Mouse (Mus musculus) c-Kit-negative CD71-positive TER-119-positive erythroid progenitor cells, embryonic 14.5 days (primary cell): Measurements from ENCODE around the gene Slfn4.
A peak's percentile ranks its signal among the peaks of the same experiment; 100 is the strongest.
"Not testable (repeated sequence)": the region's sequence is repeated elsewhere in the genome, so short reads cannot be mapped to it uniquely, and the experiment has no call there.

Experiments used
- DNase-seq: peaks from one replicate; pipeline ENCODE4 v3.0.0-alpha.2; 2013; ENCODE audit warnings: low read depth, low spot score

The Slfn4 gene

GRCm38 (mm10) chr11:83174948-83175539 is at the start of gene Slfn4:
Gene Slfn4, plus strand, starts transcription at chr11:83175186.
- no peak for DNase-seq

- DNase-seq, result not testable (repeated sequence)
These were observed 49.4 kb upstream of the Slfn4 start for GRCm38 (mm10) chr11:83125633-83126032.

- DNase-seq, result not testable (repeated sequence)
These were observed 37.7 kb upstream of the Slfn4 start for GRCm38 (mm10) chr11:83137253-83137652.

GRCm38 (mm10) chr11:83148939-83149338 is 26.0 kb upstream of the Slfn4 start:
- not testable (repeated sequence) for DNase-seq

GRCm38 (mm10) chr11:83191134-83191893 is 16.3 kb downstream of the Slfn4 start, which contains the start of gene Slfn3:
Gene Slfn3, plus strand, starts transcription at chr11:83191330.
- DNase-seq, result no peak

- peak; percentile 37 for DNase-seq
These were observed 17.0 kb downstream of the Slfn4 start for GRCm38 (mm10) chr11:83192001-83192400.

- DNase-seq, result no peak
These were observed 30.0 kb downstream of the Slfn4 start for GRCm38 (mm10) chr11:83205002-83205401.

GRCm38 (mm10) chr11:83216119-83216518 is 41.1 kb downstream of the Slfn4 start:
- DNase-seq, result no peak

GRCm38 (mm10) chr11:83221328-83221877 is 46.4 kb downstream of the Slfn4 start:
- DNase-seq, result no peak

- DNase-seq, result peak; percentile 57
These were observed 48.4 kb downstream of the Slfn4 start for GRCm38 (mm10) chr11:83223367-83223766.

GRCm38 (mm10) chr11:83223793-83224192 is 48.8 kb downstream of the Slfn4 start:
- not testable (repeated sequence) for DNase-seq

- DNase-seq, result peak; percentile 65
These were observed 49.2 kb downstream of the Slfn4 start for GRCm38 (mm10) chr11:83224217-83224616.

- no peak for DNase-seq
These were observed 49.8 kb downstream of the Slfn4 start for GRCm38 (mm10) chr11:83224750-83225149.

- DNase-seq, result no peak
These were observed 50.5 kb downstream of the Slfn4 start for GRCm38 (mm10) chr11:83225371-83225960.

GRCm38 (mm10) chr11:83227926-83228723 is 53.1 kb downstream of the Slfn4 start:
- no peak for DNase-seq

- no peak for DNase-seq
These were observed 56.0 kb downstream of the Slfn4 start for GRCm38 (mm10) chr11:83230966-83231365.

- DNase-seq, result not testable (repeated sequence)
These were observed 58.6 kb downstream of the Slfn4 start for GRCm38 (mm10) chr11:83233621-83234020.

- not testable (repeated sequence) for DNase-seq
These were observed 62.4 kb downstream of the Slfn4 start for GRCm38 (mm10) chr11:83237390-83237789.

- no peak for DNase-seq
These were observed 63.4 kb downstream of the Slfn4 start for GRCm38 (mm10) chr11:83238389-83238788.

GRCm38 (mm10) chr11:83239811-83240210 is 64.8 kb downstream of the Slfn4 start:
- DNase-seq, result no peak
